Comparison of ENCODE assay signal across 25 mouse cellular contexts in genomic region chr7:78868731-78869130, GRCm38 (mm10). TPM values are rescaled to one million over a fixed set of nuclear protein-coding genes. Genes with fewer than 3 reads are reported as not detected.
A peak's percentile ranks its signal among the peaks of the same experiment; 100 is the strongest.
DNase-seq lines count a peak whose midpoint lies in the region; ATAC-seq and TF ChIP-seq lines count a peak whose summit lies in the region.
"Had no signal": no experiment of that assay in that cellular context is flagged by ENCODE, and none has a peak within 500 bp of the region (broad histone marks: within the 10 kb centered on the region; RNA-seq: fewer than 3 reads in every experiment).

No protein-coding gene starts in this region.

- DNase-seq in heart, adult 8-10 months (ENCODE audit: low spot score), result no peak
- peak; percentile 36 for DNase-seq in kidney, postnatal 0 days (ENCODE audit: low spot score)
- DNase-seq in kidney, adult 18-20 months, result no peak
- peak; percentile 40 for DNase-seq in CD4-positive, CD25-positive, alpha-beta regulatory T cell, adult 2 months (ENCODE audit: low read depth, low spot score)
- DNase-seq in naive thymus-derived CD4-positive, alpha-beta T cell, adult 2 months (ENCODE audit: low read depth), result peak; percentile 72
- no peak for DNase-seq in Muller cell, postnatal 12 days (ENCODE audit: inconsistent ontology term)
- DNase-seq in layer of hippocampus, adult 9-11 months, result no peak
- DNase-seq: adrenal gland, adult 2 months; adrenal gland, postnatal 25 days; cerebellum, adult 2 months; cerebellum, postnatal 10 days; embryo, embryonic 11 days; gastrocnemius, postnatal 14 days; heart, adult 2 months; heart, postnatal 10 days had no signal

- WGBS in heart, embryonic 12.5 days, result 58% methylated on average over 4 of the region's 5 CpGs
- WGBS in kidney, postnatal 0 days, result 25% methylated on average over 5 of the region's 5 CpGs

- no peaks in the 10 kb centered on the region for H3K36me3 ChIP-seq in heart, embryonic 12.5 days
- no peaks in the 10 kb centered on the region for H3K36me3 ChIP-seq in kidney, postnatal 0 days (ENCODE audit: insufficient read depth, low read length)
- H3K36me3 ChIP-seq: embryonic facial prominence, embryonic 15.5 days; forebrain, embryonic 10.5 days; forebrain, embryonic 15.5 days; G1E; heart, embryonic 13.5 days; hindbrain, embryonic 13.5 days had no signal

- no peak for TF ChIP-seq CTCF in kidney, postnatal 0 days (IDR thresholded peaks at IDR 0.05; ENCODE audit: low read depth)

- H3K27ac ChIP-seq in heart, embryonic 12.5 days (ENCODE audit: poor library complexity, severe bottlenecking), result no peak overlapping the region
- H3K27ac ChIP-seq in kidney, postnatal 0 days, result no peak overlapping the region
- H3K27ac ChIP-seq: embryonic facial prominence, embryonic 15.5 days; forebrain, embryonic 10.5 days; forebrain, embryonic 15.5 days; heart, adult 2 months; heart, embryonic 13.5 days; hindbrain, embryonic 13.5 days; hindbrain, postnatal 0 days had no signal

- H3K4me3 ChIP-seq in heart, embryonic 12.5 days, result no peak overlapping the region
- no peak overlapping the region for H3K4me3 ChIP-seq in kidney, postnatal 0 days (replicated peaks; ENCODE audit: low read depth, low read length)
- H3K4me3 ChIP-seq: embryonic facial prominence, embryonic 15.5 days; erythroblast, embryonic 14.5 days; forebrain, embryonic 10.5 days; forebrain, embryonic 15.5 days; heart, adult 2 months; heart, embryonic 13.5 days; hindbrain, embryonic 13.5 days had no signal

- no peak overlapping the region for H3K4me2 ChIP-seq in heart, embryonic 12.5 days
- no peak overlapping the region for H3K4me2 ChIP-seq in kidney, postnatal 0 days (ENCODE audit: low read length)
- H3K4me2 ChIP-seq: embryonic facial prominence, embryonic 15.5 days; forebrain, embryonic 15.5 days; heart, embryonic 13.5 days; hindbrain, embryonic 13.5 days had no signal

- no peaks in the 10 kb centered on the region for H3K9me3 ChIP-seq in heart, embryonic 12.5 days (replicated peaks)
- H3K9me3 ChIP-seq in kidney, postnatal 0 days (replicated peaks; ENCODE audit: low read length), result no peaks in the 10 kb centered on the region
- H3K9me3 ChIP-seq: embryonic facial prominence, embryonic 15.5 days; forebrain, embryonic 10.5 days; forebrain, embryonic 15.5 days; G1E; heart, embryonic 13.5 days; hindbrain, embryonic 13.5 days had no signal

- peaks cover 8% of the 10 kb centered on the region for H3K4me1 ChIP-seq in heart, embryonic 12.5 days (replicated peaks)
- no peaks in the 10 kb centered on the region for H3K4me1 ChIP-seq in kidney, postnatal 0 days (replicated peaks; ENCODE audit: insufficient read depth, low read length)
- H3K4me1 ChIP-seq: embryonic facial prominence, embryonic 15.5 days; forebrain, embryonic 15.5 days had no signal

- peak; percentile 67; the same call in 1 of the 2 replicates for ATAC-seq in heart, embryonic 12.5 days (ENCODE audit: insufficient number of reproducible peaks, low FRiP score)
- ATAC-seq in kidney, postnatal 0 days (replicated peaks; ENCODE audit: low FRiP score, low read depth), result no peak
- ATAC-seq: forebrain, embryonic 15.5 days; hindbrain, postnatal 0 days had no signal

- no peaks in the 10 kb centered on the region for H3K27me3 ChIP-seq in heart, embryonic 12.5 days (replicated peaks)
- no peaks in the 10 kb centered on the region for H3K27me3 ChIP-seq in kidney, postnatal 0 days (ENCODE audit: insufficient read depth, low read length)
- H3K27me3 ChIP-seq: embryonic facial prominence, embryonic 15.5 days; forebrain, embryonic 15.5 days; heart, embryonic 13.5 days; hindbrain, embryonic 13.5 days had no signal

- H3K9ac ChIP-seq in heart, embryonic 12.5 days, result no peak overlapping the region
- no peak overlapping the region for H3K9ac ChIP-seq in kidney, postnatal 0 days (ENCODE audit: low read depth, low read length)
- H3K9ac ChIP-seq: embryonic facial prominence, embryonic 15.5 days; forebrain, embryonic 15.5 days; heart, embryonic 13.5 days; hindbrain, embryonic 13.5 days had no signal

RNA-seq across cellular contexts. Expression of gene Det1, which starts 21.7 kb away (rescaled TPM):
- 11.6 and 12.4 TPM in 2 replicates for polyA plus RNA-seq in heart, embryonic 12.5 days (2016; fragmentation: Nextera tagmentation; extraction: Ambion mirVana)
- 10 to 100 TPM; 13.5 to 16.7 (median 15.1) TPM for total RNA-seq in heart, adult 8-10 months (2022)
- polyA plus RNA-seq in kidney, postnatal 0 days (2015; fragmentation: Nextera tagmentation; extraction: Ambion mirVana), result 13.9 TPM in 2 replicates

RNA-seq across cellular contexts. Expression of gene Aen, which starts 26.9 kb away (rescaled TPM):
- 34.2 and 36.3 TPM in 2 replicates for polyA plus RNA-seq in heart, embryonic 12.5 days (2016; fragmentation: Nextera tagmentation; extraction: Ambion mirVana)
- total RNA-seq in heart, adult 8-10 months (2022), result 10 to 100 TPM; 32.7 to 39.3 (median 35.5) TPM
- polyA plus RNA-seq in kidney, postnatal 0 days (2015; fragmentation: Nextera tagmentation; extraction: Ambion mirVana), result 33.1 and 37.5 TPM in 2 replicates

RNA-seq across cellular contexts. Expression of gene Isg20, which starts 44.5 kb away (rescaled TPM):
- 0.63 and 0.72 TPM in 2 replicates for polyA plus RNA-seq in heart, embryonic 12.5 days (2016; fragmentation: Nextera tagmentation; extraction: Ambion mirVana)
- 1 to 10 TPM; 1.8 to 7.5 (median 5.4) TPM for total RNA-seq in heart, adult 8-10 months (2022)
- 2.3 and 2.8 TPM in 2 replicates for polyA plus RNA-seq in kidney, postnatal 0 days (2015; fragmentation: Nextera tagmentation; extraction: Ambion mirVana)
- polyA plus RNA-seq: embryonic facial prominence, embryonic 11.5 days had no signal

Comparison
In these comparisons a context has a peak if more than half of its experiments do, and no peak if none do; other contexts are left out.
1. DNase-seq: peak in kidney, postnatal 0 days (single experiment), CD4-positive, CD25-positive, alpha-beta regulatory T cell, adult 2 months (single experiment) and naive thymus-derived CD4-positive, alpha-beta T cell, adult 2 months (single experiment); none in heart, adult 8-10 months (single experiment), kidney, adult 18-20 months (single experiment), Muller cell, postnatal 12 days (single experiment) and layer of hippocampus, adult 9-11 months (single experiment).